Mouse (Mus musculus) frontal cortex, postnatal 36 days (tissue): Measurements from ENCODE around the gene Ostf1.
A peak's percentile ranks its signal among the peaks of the same experiment; 100 is the strongest.

Source experiments
- DNase-seq, 2 experiments: peaks; one replicate each; pipeline ENCODE4 v3.0.0; 2022; ENCODE audit warnings: low spot score in 2 of 2

The Ostf1 gene

DNA sequence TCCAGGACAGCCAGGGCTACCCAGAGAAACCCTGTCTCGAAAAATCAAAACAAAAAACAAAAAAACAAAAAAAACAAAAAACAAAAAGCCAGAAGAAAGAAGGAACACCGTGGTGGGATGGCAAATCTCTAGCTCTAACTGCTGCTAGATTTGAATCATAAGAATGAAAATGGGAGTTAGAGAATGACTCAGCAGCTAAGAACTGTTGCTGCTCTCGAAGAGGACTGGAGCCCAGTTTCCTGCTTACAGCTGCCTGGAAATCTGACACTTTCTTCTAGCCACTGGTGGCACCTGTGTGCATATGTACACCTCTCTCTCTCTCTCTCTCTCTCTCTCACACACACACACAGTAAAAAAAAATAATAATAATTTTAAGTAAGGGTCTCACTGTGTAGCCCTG, 14.8 kb upstream of the Ostf1 start:
- DNase-seq = no peak

GRCm38 (mm10) chr19:18644084-18644483, 12.5 kb upstream of the Ostf1 start:
- DNase-seq = no peak

GRCm38 (mm10) chr19:18643411-18643810, 11.8 kb upstream of the Ostf1 start:
- no peak for DNase-seq

DNA sequence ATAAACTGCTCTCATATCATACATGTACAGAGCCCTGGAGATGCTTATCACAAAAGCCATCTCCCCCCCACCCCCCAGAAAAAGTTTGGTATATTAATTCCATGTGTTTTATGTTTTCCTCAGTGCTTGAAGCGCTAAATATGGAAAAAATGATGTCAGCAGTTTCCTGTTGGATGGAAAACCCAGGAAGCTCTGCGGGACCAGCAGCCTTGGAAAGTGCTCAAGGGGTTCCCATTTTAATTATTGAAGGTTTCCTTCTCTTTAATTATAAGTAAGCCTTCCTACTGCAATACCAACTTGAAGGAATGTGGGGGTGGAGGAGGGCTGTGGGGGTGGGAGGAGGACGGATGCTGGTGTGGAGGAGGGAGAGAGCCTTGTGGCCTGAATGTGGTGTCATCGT, 9.4 kb upstream of the Ostf1 start:
- no peak for DNase-seq

DNA sequence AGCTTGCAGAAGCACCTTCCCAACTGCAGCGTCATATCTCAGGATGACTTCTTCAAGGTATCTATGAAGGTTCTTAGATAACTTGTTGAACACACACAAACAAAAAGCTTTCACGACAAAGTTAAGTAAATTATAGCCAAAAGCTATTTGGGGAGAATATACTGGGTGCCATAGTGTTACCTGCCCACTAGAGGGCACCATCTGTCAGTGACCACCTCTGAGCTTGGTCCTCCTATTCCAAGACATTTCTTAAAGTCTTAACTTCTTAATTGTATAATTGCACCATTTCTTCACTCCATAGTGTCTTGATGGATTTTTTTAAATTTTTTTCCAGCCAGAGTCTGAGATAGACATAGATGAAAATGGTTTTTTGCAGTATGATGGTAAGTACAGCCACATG, 7.9 kb upstream of the Ostf1 start:
- DNase-seq = no peak

DNA sequence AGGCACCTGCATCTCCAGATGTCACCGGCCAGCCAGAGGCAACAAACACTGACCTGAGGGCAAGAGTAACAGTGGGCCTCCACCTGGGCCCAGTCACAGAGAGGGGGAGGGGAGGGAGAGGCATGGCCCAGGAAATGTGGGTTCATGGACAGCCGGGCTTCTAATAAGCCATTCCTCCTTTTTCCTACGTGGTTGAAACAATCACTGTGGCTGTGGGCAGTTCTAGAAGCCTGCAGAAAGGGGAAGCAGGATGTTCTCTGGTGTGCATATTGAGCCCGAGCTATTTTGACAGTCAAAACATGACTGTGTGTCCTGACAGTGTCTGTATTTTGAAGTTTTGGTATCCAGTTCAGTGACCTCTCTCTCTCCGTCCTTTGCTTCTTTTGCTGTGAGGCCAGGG, 7.3 kb upstream of the Ostf1 start:
- no peak for DNase-seq

DNA sequence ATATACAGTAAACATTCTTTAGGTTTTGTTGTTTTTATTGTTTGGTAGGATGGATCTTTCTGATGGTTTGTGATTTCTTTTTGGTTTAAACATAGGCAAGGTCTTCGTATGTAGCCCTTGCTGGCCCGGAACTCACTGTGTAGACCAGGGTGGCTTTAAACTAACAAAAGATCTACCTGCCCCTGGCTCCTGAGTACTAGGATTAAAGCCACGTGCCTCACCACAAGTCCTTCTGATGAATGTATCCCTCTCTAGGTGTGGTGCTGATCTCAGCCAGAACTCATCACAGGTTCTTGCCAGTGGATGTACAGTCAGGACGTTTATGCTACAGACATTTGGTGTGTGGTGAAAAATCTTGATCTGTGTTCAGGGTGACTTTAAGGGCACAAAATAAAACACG, 6.3 kb upstream of the Ostf1 start:
- no peak for DNase-seq

- no peak for DNase-seq
These were observed 885 bp upstream of the Ostf1 start for GRCm38 (mm10) chr19:18632231-18633185.

DNA sequence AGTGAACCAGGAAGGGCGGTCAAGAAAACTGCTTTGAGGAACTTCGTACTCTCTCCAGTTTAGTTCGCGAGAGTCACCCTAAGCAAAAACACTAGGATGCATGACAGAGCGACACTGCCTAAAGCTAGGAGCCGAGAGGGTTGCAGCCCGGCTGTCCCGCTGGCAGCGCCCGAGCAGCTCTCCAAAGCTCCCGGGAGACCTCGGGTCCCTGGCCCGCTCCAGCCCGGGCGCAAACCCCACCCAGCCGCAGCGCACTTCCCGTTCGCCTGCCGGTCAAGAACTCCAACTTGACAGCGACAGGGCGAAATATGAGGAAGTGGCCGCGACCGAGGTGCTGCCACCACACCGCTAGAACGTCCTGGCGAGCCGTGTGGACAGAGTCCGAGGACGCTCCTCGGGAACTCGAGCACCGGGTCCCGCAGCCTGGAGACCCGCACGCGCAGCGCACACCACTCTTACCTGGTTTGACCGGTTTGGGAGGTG, 421 bp downstream of the Ostf1 start:
- peak; percentile 31 to 40 for DNase-seq

DNA sequence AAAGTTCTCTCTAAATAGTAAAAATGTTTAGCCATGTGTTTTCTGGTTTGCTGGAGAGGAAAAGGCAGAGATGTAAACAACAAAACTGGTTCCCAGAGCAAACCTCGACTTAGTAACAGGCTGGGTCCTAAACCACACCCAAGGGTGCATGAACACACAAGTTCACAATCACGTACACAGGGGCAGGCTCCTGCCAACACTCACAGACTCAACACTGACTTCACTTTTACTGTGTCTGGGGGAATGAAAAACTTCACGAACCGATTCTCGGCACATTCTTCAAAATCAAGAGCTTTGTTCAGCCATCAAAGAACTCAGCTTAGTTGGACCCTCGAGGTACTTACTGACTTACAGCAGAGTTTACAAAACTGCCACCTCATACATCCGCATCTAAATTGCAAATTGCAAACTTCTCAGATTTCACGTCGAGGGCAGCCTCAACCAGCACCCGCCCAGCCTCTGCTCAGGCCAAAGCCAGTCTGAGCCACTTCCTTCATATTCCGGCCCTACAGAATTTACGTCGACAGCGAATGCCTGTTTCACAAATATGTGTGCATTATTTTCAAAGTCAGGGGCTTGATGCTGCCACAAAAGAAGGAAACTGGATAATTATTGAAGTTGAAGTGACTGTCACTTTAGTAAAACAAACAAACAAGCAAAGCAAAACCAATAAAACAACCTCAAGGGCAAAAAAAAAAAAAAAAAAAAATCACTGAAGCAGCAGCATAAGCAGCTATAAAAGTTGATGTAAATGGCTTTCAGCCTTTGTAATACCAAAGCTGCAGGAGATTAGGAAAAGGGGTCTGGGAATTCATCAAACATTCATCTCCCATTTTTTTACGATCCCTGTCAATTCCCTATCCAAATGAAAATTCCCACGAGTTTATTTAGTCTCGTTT, 1.2 kb downstream of the Ostf1 start:
- DNase-seq = no peak

- no peak for DNase-seq
These were observed 2.0 kb downstream of the Ostf1 start for GRCm38 (mm10) chr19:18629589-18629988.

- no peak for DNase-seq
These were observed 7.7 kb downstream of the Ostf1 start for GRCm38 (mm10) chr19:18623894-18624293.

- no peak for DNase-seq
These were observed 11.9 kb downstream of the Ostf1 start for GRCm38 (mm10) chr19:18619691-18620090.

- DNase-seq = no peak
These were observed 12.6 kb downstream of the Ostf1 start for GRCm38 (mm10) chr19:18619060-18619459.

DNA sequence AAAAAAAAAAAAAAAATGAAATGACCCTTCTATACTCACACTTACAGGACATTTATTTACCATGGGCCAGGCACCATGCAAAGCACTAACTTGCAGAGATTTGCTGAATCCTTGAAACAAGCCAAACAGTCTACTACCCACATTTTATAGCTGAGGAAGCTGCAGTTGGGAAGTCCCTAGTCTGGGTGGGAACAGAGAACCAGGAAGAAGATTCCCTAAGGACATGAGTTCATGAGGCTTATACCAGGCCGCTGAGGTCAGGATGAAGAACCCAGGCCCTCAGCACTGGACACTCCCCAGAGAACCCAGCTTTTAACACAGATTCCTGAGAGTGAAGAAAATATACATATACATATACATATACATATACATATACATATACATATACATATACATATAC, 14.1 kb downstream of the Ostf1 start:
- no peak for DNase-seq

DNA sequence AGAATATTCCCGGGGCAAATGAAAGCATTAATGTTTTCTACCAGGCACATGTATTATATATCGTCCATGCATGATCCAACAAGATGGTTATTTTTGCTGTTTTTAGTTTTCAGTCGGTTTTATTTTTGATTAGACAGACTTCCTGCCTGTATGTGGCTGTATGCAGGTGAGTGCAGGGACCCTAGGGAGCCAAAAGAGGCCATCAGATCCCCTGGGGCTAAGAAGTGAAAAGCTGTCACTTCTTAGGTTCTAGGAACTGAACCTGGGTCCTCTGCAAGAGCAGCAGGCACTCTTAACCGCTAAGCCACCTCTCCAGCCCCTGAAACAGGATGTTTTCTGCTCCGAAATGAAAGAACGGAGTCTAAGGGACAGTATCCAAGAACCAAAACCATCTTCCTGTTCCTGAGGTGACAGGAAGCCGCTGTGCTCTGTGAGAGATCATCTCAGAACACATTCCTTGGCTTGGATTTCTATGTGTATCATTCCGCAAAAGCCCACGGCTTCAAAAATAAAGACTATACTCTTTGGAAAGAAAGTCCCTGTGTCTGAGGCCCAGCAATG, 15.9 kb downstream of the Ostf1 start:
- DNase-seq = no peak

DNA sequence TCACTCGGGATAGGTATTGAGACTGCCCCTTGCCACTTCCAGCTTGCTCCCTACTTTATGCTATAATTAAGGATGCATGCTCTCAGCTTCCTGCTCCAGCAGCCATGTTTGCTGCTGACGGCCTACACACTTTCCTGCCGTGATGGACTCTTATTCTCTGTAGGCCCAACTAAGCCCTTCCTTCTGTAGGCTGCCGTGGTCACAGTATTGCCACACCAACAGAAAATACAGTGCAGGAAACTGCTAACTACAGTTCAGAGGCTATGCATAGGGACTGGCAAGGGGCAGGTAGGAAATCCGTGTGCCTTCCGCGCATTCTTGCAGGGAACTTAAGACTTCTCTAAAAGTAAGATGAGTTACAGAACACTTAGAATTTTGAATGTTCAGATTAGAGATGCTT, 17.3 kb downstream of the Ostf1 start:
- DNase-seq = no peak

DNA sequence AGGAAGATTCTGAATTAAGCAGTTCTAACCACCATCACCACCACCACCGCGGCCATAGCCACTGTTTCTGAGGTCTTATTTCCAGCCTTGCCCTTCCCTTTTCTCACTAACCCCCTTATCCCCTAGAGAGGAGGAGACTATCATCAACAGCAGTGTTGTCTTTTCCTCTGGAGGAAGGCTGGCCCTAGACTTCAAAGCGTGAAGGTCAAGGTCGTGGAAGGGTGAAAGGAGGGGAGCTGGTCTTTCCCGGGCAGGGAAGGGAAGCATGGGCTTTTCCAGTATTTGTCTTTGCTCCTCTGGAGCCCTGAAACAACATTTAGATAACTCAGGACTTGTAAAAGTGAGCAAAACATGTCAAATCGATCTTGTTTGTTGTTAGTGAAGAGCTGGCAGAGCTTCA, 22.6 kb downstream of the Ostf1 start:
- no peak for DNase-seq

GRCm38 (mm10) chr19:18607907-18608306, 23.7 kb downstream of the Ostf1 start:
- DNase-seq = no peak

DNA sequence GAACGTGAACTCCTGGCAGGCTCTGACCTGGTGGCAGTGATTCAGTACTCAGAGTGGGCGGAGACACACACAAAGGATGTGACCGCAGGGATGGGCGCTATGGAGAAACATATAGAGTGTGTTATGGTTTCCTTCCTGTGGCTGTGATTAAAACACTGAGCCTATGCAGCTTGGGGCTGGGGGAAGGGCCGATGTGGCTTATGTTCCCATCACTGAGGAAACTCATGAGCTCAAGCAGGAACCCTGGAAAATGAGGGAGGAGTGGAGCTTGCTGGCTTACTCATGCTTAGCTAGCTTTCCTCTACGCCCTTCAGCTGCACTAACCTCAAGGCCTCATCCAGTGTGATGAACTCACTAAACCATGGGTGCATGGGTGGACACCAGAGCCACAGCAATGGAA, 28.6 kb downstream of the Ostf1 start:
- DNase-seq = no peak

GRCm38 (mm10) chr19:18600611-18601010, 31.0 kb downstream of the Ostf1 start:
- DNase-seq = no peak

- no peak for DNase-seq
These were observed 32.0 kb downstream of the Ostf1 start for GRCm38 (mm10) chr19:18599650-18600049.
